Mouse (Mus musculus) testis, adult 2 months (tissue): ENCODE measurements around the gene Angel1. TPM values are rescaled to one million over a fixed set of nuclear protein-coding genes. Genes with fewer than 3 reads are reported as not detected.

ENCODE experiments used
- H3K27ac ChIP-seq: fragments of 200-500 bp; 2 replicates; pipeline ENCODE4 v1.5.1; 2012; ENCODE audit warnings: low read depth, low read length; ENCODE audit not compliant: control insufficient read depth, insufficient read depth
- H3K27me3 ChIP-seq: fragments of 200-500 bp; 2 replicates; pipeline ENCODE4 v1.6.1; 2012; ENCODE audit warnings: mild to moderate bottlenecking, low read length, moderate library complexity; ENCODE audit not compliant: control insufficient read depth, insufficient read depth
- H3K36me3 ChIP-seq: fragments of 200-500 bp; 2 replicates; pipeline ENCODE4 v1.6.1; 2012; ENCODE audit warnings: mild to moderate bottlenecking, low read length; ENCODE audit not compliant: control insufficient read depth, insufficient read depth
- H3K4me1 ChIP-seq: fragments of 200-500 bp; 2 replicates; pipeline ENCODE4 v1.6.1; 2012; ENCODE audit warnings: low read length; ENCODE audit not compliant: control insufficient read depth, insufficient read depth
- H3K4me3 ChIP-seq: fragments of 200-500 bp; 2 replicates; pipeline ENCODE4 v1.5.1; 2012; ENCODE audit warnings: low read depth, mild to moderate bottlenecking, low read length, moderate library complexity, mixed read lengths; ENCODE audit not compliant: control insufficient read depth
- CTCF ChIP-seq: fragments of 200-500 bp; IDR thresholded peaks from 2 replicates; pipeline ENCODE4 v1.5.1; 2012; ENCODE audit warnings: low read depth, mild to moderate bottlenecking, inconsistent platforms, low read length, moderate library complexity; ENCODE audit not compliant: control insufficient read depth, insufficient read depth, insufficient replicate concordance
- POLR2A ChIP-seq: fragments of 200-500 bp; IDR thresholded peaks from 2 replicates; pipeline ENCODE4 v1.6.1; 2012; ENCODE audit warnings: low read depth, mild to moderate bottlenecking, inconsistent platforms, low read length, moderate library complexity; ENCODE audit not compliant: control insufficient read depth
- polyA plus RNA-seq: library from polyadenylated mRNA; depleted of rRNA; stranded (reverse); fragments of >200 nt; gene quantifications from 2 replicates; pipeline ENCODE4 v1.2.3, GENCODE M21; 2012

Angel1 gene
- polyA plus RNA-seq, 1 experiment, result 191 TPM

DNA sequence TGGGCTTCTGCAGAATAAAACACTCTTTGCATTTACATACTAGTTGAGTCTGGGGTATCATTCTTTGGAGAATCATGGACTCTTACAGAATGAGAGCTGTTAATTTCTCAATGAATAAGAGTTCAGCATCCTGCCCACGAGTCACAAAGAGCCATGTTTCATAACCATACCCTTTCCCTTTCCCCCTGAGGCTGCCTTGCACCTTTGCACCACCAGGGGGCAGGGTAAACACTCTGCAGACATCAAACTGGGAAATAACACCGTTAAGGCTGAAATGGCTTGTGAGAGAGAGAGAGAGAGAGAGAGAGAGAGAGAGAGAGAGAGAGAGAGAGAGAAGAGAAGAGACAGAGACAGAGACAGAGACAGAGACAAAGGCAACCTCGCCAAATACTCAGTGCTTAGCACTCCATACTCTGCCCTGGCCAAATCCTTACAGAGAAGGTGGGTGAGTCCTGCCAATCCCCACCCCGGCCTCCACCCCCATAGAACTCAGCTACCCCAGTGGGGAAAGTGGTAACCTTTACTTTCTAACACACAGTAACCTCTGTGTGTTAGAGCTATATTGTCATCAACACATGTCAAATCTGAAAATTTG, 42.8 kb upstream of the Angel1 start:
- Histone ChIP-seq H3K4me3 (no peak overlapping the region), H3K36me3 (no peaks in the 10 kb centered on the region), H3K27ac (no peak overlapping the region), H3K4me1 (peaks cover 5% of the 10 kb centered on the region), H3K27me3 (no peaks in the 10 kb centered on the region)
- TF ChIP-seq CTCF, result peak; percentile 84; the same call in 1 of the 2 replicates
- TF ChIP-seq POLR2A, result no peak

DNA sequence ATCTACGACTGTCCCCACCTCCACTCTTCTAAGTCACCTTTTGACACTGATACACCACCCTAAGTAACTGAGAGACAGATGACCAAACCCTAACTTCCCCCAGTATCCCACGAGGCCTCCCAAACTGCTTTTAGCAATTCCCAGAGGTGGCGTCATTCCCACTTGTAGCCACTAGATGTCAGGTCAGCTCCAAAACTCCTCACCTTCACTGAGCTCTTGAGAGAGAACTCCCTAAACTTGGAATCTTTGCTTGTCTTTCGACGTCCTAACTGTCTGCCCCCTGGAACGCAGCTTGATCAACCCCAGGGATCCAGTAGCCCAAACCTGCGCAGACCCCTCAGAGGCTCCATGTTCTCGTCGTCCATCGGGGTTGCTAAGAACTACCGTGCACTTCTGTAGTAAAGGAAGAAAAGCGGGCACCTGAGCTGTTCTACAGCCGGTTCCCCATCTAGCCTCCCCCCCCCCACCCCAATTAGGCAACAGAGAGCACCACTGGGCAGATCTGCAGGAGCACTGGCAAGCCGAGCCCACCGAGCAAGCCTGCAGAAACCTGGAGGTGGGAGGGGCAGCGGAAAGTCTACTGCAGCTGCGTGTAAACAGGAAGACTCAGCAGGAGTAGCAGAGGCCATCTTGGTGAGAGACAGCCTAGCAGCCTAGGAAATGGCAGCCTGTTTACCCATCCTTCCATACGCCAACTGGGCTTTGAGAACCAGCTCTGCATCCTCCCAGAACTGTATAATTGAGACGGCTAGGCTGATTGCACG, 41.8 kb upstream of the Angel1 start:
- Histone ChIP-seq H3K4me1 (peaks cover 5% of the 10 kb centered on the region), H3K36me3 (no peaks in the 10 kb centered on the region), H3K27ac (no peak overlapping the region), H3K27me3 (no peaks in the 10 kb centered on the region), H3K4me3 (no peak overlapping the region)
- TF ChIP-seq POLR2A (no peak), CTCF (peak; percentile 52; the same call in 1 of the 2 replicates)

DNA sequence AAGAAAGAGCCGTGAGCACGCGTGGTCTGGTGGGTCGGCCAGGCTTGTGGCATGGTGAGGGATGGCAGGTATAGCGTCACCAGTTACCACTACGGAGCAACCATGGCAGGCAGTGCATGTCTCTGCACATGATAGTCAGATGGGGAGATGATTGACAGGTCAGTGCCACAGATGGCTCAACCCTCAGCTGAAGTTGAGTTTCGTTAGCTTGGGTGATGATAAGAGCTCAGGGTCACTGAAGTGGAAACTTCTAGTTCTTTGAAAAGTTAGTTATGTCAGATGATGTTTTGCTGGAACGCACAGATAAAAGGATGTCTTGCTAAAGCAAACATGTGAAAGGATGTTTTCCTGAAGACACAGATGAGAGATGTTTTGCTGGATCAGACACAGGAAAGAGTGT, 40.2 kb upstream of the Angel1 start:
- TF ChIP-seq POLR2A (no peak), CTCF (no peak)
- peaks cover 7% of the 10 kb centered on the region for H3K4me1 ChIP-seq
- no peaks in the 10 kb centered on the region for H3K27me3 ChIP-seq
- H3K27ac ChIP-seq, result no peak overlapping the region
- H3K36me3 ChIP-seq, result no peaks in the 10 kb centered on the region
- H3K4me3 ChIP-seq, result no peak overlapping the region

DNA sequence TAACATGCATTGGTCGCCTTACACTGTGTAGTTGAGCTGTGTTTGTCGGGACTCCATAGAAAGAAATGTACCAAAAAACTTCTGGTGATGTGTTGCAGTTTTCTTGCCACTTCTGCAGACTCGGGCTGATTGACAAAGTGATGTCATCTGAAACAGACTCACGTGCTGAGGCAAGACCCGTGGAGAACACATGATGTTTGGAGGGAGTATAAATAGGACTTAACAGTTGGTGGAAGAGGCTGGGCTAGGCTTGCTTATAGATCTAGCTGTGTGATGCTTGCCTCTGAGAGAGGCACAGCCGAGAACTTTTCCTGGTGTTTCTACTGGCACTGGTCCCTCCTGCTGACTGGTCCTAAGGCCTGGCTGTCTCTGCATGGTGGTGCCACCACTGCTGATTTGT, 37.8 kb upstream of the Angel1 start:
- H3K27me3 ChIP-seq, result no peaks in the 10 kb centered on the region
- TF ChIP-seq CTCF (no peak), POLR2A (no peak)
- H3K27ac ChIP-seq, result no peak overlapping the region
- H3K4me1 ChIP-seq, result peaks cover 13% of the 10 kb centered on the region
- H3K36me3 ChIP-seq, result no peaks in the 10 kb centered on the region
- no peak overlapping the region for H3K4me3 ChIP-seq

DNA sequence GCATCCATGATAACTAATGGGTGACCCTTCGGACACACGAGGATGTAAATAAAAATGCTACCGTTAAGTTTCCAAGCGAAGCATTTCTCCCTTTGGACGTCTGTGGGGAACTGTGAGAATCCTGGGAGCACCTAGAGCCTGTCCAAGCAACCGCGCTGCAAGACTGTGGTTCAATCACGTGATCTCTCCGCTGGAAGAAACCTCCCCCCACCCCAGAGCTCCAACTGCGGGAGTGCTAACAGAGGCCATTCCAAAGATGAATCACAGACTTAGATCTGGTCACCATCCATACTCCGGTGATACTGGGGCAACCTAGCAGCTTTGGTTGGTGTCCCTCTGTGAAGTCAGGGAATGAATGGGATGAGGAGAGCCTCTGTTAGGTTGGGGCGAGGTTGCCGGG, 34.8 kb upstream of the Angel1 start:
- TF ChIP-seq CTCF (no peak), POLR2A (no peak)
- peak overlapping the region; percentile 13; the same call in 1 of the 2 replicates for H3K4me3 ChIP-seq
- H3K4me1 ChIP-seq, result peaks cover 10% of the 10 kb centered on the region
- H3K27me3 ChIP-seq, result no peaks in the 10 kb centered on the region
- no peaks in the 10 kb centered on the region for H3K36me3 ChIP-seq
- H3K27ac ChIP-seq, result no peak overlapping the region

DNA sequence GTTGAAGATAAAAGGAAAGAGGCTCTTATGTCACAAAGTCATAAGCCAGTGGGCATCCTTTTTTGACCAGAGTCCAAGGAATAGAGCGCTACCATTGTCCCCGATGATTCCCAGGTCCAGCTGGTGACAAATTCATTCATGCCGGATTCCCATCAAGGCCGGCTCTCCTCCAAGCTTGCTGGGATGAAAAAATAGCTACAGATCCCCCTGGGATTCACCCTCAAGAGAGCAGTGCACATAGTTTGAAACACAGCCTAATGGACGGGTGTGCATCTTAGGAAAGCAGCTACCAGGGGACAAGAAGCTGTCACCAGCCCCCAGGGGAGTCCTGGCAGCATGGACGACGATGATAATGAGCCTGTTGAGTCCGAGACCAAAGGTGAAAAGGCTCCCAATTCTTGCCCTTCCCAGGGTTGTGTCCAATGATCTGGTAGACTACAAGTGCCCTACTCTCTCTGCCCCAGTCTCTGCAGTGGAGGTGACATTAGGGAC, 8.1 kb upstream of the Angel1 start, which contains the start of gene Lrrc74a:
TSS of gene Lrrc74a (plus strand) at position 51 of the 492 bp plus-strand sequence.
- Histone ChIP-seq H3K4me1 (no peaks in the 10 kb centered on the region), H3K27me3 (no peaks in the 10 kb centered on the region), H3K4me3 (peak within 1 kb of the TSS; percentile 92), H3K36me3 (no peaks in the 10 kb centered on the region), H3K27ac (peak within 1 kb of the TSS; percentile 66)
- TF ChIP-seq POLR2A (no peak), CTCF (no peak)

DNA sequence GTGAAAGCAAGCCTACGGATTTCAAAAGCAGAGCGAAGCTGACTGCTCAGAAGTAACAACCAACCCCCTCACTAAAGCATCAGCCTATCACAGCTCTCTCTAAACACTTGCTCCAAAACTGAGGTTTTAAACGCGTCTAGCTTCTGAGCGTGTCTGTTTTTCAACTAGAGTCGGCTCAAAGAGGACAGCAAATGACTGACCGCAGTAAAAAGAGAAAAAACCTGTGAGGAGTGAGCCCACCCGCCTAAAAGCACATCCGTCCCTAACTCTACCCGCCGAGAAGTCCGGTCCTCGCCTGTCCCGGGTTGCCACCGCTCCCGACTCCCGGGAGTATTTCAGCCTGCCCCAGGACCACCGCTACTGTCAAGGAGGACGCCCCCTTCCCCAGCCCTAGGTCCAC, 554 bp downstream of the Angel1 start:
- no peaks in the 10 kb centered on the region for H3K27me3 ChIP-seq
- peak overlapping the region; percentile 76 for H3K27ac ChIP-seq
- no peaks in the 10 kb centered on the region for H3K4me1 ChIP-seq
- peak overlapping the region; percentile 85 for H3K4me3 ChIP-seq
- no peaks in the 10 kb centered on the region; the same call in 1 of the 2 replicates for H3K36me3 ChIP-seq
- no peak for TF ChIP-seq POLR2A
- TF ChIP-seq CTCF, result no peak
